Mouse (Mus musculus) kidney, adult 2 months (tissue): ENCODE measurements at regions not wholly inside any gene's neighbourhood (a gene's known extent, or its start where the extent isn't known, plus 50 kb on each side); places are given as distances from the start of the nearest gene placed in this dataset.

ENCODE experiments used
- CTCF ChIP-seq: fragments of 200-500 bp; conservative IDR thresholded peaks from 2 replicates; pipeline ENCODE4 v1.5.1; 2011; ENCODE audit warnings: low read depth, mild to moderate bottlenecking, control low read depth, low read length, moderate library complexity, mixed read lengths; ENCODE audit not compliant: insufficient read depth, insufficient read length
- POLR2A ChIP-seq: fragments of 200-500 bp; IDR thresholded peaks from one replicate; pipeline ENCODE4 v1.6.1; 2011; ENCODE audit warnings: low read depth, low read length, control low read depth

DNA sequence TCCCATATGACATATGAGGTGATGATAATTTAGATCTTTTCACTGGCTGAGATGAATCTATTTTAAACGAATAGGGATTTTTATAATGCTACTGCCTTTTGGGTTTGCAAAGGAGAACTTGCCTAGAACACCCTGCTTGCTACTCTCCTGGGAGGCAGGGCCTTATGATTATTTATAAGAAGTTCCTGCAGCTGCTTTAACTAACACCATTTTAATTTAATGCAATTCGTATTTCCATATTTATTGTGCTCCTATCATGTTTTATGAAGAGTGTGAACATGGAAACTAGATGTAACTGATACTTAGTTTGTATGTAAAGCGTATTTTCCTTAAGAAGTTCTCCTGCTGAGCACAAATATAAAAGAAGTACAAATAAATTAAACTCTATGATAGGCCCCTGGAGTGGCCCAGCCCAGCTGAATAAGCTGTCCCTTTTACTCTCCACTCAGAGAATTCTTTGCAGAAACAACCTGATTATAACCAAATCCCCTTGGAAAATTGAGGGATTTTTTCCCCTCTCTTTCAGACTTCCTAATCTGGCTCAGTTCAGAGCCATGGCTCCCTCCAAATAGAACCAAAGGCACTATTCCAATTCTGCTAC is 1039.4 kb downstream of the Sorcs3 start:
- TF ChIP-seq CTCF: no peak
- no peak for TF ChIP-seq POLR2A
